Mouse (Mus musculus) megakaryocyte-erythroid progenitor cell, adult 5 weeks (primary cell): ENCODE results near the gene Hpd. TPM values are rescaled to one million over a fixed set of nuclear protein-coding genes. Genes with fewer than 3 reads are reported as not detected.

Source experiments
- polyA plus RNA-seq: library from polyadenylated mRNA; stranded (reverse); fragments of >175 nt; gene quantifications from 2 replicates; pipeline ENCODE4 v1.2.3, GENCODE M21; 2012

Hpd gene
- polyA plus RNA-seq, result not detected in 2 replicates

DNA sequence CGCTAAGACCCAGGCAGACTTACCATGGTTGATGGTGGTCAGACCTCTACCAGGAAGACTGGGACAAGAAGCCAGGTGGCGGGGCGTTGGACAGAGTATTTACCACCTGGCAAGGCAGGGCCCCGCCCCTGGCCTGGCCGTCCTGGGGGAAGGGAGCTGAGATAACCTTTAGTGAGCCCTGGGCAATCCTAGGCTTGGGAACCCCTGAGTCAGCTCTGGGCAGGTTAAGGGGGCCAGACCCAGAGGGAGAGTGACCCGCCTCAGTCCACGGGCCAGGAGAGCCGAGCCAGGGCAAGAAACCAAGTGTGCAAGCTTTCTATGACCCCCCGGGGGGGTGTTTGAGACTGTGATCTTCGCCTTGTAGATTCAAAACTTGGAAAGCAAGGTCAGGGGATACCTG lies at the start of gene Hpd:
Gene Hpd, minus strand, starts transcription at position 77 of the 400 bp plus-strand sequence.

DNA sequence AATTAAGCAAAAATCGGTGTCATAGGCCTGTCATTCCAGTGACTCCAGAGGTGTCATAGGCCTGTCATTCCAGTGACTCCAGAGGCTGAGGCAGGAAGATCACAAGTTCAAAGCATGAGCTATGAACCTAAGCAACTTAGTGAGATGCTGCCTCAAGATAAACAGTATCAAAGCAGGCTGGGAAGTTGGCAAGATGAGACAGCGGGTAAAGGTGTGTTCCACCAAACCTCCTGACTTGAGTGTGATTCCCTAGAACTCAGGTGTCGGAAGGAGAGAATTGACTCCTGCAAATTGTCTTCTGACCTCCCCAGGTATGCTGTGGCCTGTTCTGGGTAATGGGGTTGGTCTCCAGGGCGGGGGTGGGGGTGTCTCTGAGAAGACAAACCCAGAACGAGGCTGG lies 13.2 kb downstream of the Hpd start, which contains the start of gene Psmd9:
Gene Psmd9, plus strand, starts transcription at position 130 of the 400 bp plus-strand sequence.

DNA sequence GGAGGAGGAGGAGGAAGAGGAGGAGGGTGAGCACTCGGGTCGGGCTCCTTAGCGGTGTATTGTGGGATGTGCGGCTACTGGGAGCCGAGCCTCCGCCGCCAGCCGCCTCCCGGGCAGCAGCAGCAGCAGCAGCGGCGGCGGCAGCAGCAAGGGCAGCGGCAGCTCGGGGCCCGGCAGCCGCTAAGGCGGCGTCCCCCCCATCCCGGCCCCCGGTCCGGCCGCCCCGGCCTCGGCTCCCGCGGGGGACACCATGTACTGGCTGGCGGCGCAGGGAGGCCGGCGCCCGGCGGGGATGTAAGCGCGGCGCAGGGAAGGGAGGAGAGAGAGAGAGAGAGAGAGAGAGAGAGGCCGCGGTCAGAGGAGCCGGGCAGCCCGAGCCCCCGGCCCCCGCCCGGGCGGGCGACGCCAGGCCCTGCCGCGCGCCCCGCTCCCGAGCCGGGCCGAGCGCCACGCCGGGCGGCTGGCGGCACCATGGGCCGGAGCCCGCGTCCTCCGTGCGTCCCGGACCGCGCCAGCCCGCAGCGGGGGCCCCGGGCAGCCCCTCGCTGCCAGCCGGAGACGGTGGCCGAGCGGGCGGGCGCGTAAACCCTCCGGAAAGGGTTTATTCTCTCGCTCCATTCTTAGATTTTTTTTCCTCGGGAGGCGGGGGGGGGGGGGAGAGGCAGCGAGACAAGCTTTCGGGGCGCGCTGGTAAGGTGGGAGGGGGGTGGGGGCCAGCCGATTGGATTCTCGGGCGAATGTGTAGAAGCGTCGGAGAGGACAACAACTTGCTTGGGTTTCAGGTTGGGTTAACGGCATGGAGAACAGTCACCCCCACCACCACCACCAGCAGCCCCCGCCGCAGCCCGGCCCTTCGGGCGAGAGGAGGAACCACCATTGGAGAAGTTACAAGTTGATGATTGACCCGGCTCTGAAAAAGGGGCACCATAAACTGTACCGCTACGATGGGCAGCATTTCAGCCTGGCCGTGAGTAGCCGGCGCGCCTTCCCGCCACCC lies 40.1 kb downstream of the Hpd start, which contains the start of gene Setd1b:
Gene Setd1b, plus strand, starts transcription at position 33 of the 997 bp plus-strand sequence.

DNA sequence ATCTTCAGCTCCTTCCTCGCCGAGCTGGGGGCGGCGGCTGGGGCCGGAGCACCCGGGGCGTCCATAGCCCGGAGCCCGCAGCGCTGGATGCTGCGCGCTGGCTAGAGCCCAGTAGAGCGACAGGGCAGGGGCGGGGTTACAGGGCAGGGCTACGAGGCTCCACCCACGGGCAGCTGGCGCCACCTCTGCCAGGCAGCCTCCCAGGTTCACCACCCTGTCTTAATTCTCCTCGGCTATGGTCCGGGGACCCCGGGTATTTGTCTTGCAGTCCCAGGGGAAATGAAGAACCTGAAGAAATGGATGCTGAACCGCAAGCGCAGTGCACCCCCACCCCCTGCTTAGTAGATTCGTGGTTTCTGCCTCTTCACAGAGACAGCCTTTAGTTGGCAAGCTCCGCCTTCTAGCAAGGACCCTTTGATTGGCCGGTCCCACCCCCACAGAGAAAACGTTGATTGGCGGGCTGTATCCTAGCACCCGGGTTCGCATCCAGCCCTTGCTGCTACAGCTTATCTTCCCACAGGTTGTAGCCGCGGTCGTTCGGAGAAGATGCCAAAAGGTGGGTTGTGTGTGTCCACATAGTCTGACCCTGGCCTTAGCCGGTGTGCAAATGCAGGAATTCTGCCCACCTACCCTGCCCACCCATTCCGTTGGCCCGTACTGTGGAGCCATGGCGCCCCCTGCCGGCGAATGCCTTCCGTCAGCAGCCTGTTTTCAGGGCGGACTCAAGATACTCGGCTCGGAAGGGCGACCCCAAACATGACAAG lies 50.0 kb downstream of the Hpd start, which contains the start of gene Rhof:
Gene Rhof, minus strand, starts transcription at position 385 of the 764 bp plus-strand sequence.

Other genes starting within 250 kb of the Hpd start
- 87.1 and 96.1 TPM in 2 replicates for gene Kdm2b, start 192.9 kb downstream of the Hpd start, polyA plus RNA-seq
- gene Orai1, start 167.7 kb downstream of the Hpd start, polyA plus RNA-seq, result 61.2 and 89.1 TPM in 2 replicates
- gene Morn3, start 135.7 kb downstream of the Hpd start, polyA plus RNA-seq, result not detected in 2 replicates
- 4.2 and 7.6 TPM in 2 replicates for gene Tmem120b, start 114.3 kb downstream of the Hpd start, polyA plus RNA-seq
- 7.0 and 11.1 TPM in 2 replicates for gene Rhof, start 50.0 kb downstream of the Hpd start, polyA plus RNA-seq
- 74.7 and 94.2 TPM in 2 replicates for gene Setd1b, start 40.5 kb downstream of the Hpd start, polyA plus RNA-seq
- gene Psmd9, start 13.3 kb downstream of the Hpd start, polyA plus RNA-seq, result 69.0 and 81.6 TPM in 2 replicates
- gene Wdr66, start 69.4 kb upstream of the Hpd start, polyA plus RNA-seq, result 0.05 and 0.08 TPM in 2 replicates
- gene Bcl7a, start 161.1 kb upstream of the Hpd start, polyA plus RNA-seq, result 36.7 and 37.3 TPM in 2 replicates
- gene Mlxip, start 212.1 kb upstream of the Hpd start, polyA plus RNA-seq, result 15.6 and 22.2 TPM in 2 replicates